Mouse (Mus musculus) retina, postnatal 1 day (tissue): ENCODE data around the gene Traf6.

Experiments
- DNase-seq: peaks from one replicate; pipeline ENCODE4 v3.0.0-alpha.2; 2012

Traf6 gene

DNA sequence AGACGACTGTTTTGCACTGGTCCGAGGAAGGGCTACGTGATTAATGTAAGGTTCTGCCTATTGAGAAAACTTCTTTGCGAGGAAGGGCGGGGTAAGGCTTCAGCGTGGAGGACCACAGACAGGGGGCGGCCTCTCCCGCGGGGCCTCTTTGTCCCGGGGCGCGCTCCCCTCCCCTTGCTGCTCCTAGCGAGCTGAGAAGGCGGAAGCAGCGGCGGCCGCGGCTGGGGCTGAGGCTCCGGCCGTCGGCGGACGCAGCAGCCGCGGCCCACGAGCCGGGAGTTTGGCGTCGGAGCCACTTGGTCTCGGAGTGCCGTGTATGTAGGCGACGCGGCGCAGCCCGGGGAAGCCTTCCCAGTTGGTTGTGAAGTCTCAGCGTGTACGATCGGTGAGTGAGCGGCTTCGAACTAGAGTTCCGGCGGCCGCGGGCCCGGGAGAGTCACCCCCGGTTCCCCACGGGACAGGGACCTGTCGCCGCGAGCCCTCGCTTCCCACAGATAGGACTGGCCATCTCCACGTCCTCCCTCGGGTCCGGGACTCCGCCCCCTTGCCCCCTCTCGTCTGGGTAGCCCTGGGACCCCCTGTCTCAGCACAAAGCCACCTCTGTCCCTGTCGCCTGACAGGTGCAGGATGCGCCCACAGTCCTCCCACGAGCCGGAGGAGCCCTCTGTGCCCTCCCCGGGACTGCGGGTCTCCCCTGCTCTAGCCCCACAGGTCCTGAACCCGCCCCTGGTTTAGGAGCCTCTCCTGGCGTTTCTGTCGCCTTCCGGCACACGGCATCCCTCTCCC lies at the start of gene Traf6:
Traf6 (plus strand) TSS at position 194 of the 786 bp plus-strand sequence.
- peak; percentile 93 for DNase-seq

DNA sequence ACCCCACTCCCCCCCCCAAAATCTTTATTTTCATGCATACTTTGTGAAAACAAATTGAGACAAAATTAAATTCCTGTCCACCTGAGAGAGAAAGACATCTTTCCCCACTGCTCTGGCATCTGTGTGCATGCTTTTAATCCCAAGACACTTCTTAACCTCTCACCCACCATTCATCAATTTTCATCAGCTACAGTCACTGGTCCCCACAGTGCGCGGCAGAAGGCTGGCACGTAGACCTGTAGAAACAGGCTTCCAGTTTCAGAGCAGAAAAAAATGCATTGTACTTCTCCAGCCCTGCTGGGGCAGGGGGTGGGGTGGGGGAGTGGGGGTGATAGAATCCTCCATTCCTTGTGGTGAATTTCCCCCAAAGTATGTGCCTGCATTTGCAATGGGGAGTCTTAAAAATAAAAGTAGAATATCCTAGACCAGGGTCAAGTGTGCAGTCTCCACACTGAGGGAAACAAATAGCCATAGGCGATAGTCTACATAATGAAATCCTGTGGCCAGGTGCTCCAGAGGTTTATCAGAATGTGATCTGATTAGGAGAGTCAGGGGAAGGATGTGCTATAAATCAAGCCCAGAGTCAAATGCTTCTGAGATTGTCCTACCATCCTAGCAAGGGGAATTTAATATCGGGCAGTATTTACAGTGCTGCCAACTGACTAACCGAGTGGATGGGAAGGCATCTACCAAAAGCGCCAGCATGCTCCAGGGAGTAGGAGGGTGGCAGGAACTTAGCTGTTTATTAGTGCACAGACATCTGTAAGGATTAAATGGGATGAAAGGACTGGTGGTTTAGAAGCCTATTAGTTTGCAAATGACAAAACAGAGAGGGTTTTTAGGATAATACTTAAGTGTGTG lies 39.0 kb upstream of the Traf6 start:
- DNase-seq: no peak

DNA sequence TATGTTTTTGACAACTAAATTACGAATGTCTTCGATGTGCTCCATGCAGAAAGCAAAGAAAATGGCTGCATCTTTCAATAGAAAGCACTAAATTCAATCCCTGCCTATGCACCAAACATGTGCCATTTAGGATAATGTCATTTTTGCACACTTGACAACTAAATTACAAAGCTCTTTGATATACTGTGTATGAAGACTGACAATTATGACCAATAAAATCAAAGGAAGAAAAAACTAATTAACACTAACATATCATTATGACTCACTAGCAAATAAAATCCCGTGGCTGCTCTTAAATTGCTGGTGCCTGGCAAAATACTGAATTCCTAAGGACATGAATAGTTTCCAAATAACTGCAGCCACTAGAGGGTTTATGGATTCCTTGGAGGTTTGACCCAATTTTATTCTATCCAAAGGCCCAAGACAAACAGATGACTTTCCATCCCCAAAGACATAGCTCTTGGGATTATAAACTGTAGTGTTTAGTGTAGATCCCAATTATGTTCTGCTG lies 38.3 kb upstream of the Traf6 start:
- DNase-seq: no peak

DNA sequence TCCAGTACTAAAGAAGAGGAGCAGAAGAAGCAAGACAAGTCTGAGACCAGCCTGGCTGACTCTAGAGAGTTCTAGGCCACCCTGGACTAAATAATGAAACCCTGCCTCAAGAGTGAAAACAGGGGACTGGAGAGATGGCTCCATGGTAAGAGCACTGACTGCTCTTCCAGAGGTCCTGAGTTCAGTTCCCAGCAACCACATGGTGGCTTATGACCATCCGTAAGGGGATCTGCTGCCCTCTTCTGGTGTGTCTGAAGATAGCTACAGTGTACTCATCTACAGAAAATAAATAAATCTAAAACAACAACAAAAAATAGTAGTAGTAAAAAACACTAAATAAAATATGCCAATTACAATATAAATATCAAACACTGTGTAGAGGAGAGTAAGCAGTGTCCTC lies 32.4 kb upstream of the Traf6 start:
- DNase-seq: no peak

DNA sequence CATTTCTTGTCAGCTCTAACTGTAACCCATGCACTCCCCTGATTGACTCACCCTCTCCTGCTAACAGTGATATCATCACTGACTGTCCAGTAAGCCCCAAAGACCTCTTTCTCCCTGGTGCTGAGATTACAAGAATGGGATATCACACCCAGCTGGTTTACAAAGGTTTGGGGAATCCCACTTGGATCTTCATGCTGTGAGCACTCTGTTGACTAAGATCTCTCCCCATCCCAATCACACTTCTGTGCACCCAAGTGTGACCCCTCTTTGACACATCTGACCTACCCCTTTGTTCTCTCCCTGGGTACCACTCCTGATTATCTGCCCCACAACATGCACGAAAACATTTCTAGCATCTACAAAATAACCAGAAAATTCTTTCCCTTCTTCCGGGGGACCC lies 29.9 kb upstream of the Traf6 start:
- DNase-seq: no peak

DNA sequence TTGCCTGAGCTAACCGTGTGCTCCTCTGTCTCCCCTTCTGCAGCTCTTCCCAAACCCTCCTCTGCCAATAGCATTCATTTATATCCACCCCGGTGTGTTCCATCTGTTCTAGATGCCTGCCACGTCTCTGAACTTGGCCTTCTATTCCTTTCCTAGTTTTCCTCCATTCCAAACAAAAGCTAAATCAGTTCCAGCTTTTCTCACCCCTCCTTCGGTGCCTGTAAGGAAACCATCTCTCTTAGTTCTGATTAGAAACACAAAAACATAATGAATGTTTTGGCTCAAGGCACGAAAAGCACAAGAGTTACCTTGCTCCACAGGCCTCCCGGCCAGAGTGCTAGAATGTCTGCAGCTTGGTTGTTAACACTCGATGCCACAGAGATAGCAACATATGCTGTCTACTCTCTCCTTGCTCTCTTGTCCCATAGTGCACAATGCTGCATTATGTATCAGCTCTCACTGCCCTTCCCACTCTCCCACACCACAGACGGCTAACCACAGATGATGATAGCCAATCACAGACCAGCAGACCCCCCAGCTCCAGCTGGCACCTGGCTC lies 29.0 kb upstream of the Traf6 start, which contains the start of the genes Rag1 and B230118H07Rik:
Rag1 (minus strand) TSS at position 388 of the 558 bp plus-strand sequence.
B230118H07Rik (minus strand) TSS at position 419 of the 558 bp plus-strand sequence.
- DNase-seq: peak; percentile 56

DNA sequence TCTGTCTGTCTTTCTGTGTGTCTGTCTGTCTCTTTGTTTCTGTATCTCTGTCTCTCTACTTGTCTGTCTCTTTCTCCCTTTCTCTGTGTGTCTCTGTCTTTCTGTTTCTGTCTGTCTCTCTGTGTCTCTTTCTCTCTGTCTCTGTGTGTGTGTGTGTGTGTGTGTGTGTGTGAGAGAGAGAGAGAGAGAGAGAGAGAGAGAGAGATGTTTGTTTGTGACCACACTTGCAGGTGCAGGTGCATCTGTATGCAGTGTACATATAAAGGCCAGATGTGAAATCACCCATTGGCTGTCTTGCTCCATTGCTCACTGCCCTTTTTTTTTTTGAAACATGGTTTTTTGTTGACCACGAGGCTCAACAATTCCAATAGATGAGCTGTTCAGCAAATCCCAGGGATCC lies 27.8 kb upstream of the Traf6 start:
- DNase-seq: no peak

DNA sequence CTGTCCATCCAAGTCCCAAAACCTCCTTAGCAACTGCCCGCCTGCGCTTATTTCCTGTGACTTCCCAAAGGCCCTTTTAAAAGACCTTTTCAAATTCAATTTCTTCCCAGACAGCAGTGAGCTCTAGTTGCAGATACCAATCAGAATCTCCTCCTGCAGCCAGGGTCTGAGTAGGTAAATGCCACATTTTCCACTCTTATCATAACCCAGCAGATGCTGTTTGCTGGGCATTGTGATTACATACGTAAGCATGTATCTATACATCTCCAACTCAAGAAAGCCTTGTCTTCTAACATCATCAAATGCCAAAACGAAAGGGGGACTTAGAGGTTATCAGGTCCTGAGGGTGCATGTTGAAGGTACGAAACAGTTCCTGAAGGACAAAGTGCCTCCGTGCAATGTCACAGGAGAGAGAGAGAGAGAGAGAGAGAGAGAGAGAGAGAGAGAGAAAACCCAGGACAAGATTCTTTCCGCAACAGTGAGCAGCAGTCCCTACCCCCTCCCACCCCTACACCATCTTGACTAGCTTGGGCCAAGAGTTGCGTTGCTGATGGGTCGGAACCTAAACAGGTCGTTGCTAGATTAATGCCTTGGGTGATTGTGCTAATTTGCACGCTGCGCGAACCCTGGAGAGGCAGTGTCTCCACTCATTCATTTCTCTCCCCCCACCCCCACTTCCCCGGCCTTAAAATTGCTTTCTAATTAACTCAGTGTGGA lies 25.9 kb upstream of the Traf6 start:
- peak; percentile 95 for DNase-seq

DNA sequence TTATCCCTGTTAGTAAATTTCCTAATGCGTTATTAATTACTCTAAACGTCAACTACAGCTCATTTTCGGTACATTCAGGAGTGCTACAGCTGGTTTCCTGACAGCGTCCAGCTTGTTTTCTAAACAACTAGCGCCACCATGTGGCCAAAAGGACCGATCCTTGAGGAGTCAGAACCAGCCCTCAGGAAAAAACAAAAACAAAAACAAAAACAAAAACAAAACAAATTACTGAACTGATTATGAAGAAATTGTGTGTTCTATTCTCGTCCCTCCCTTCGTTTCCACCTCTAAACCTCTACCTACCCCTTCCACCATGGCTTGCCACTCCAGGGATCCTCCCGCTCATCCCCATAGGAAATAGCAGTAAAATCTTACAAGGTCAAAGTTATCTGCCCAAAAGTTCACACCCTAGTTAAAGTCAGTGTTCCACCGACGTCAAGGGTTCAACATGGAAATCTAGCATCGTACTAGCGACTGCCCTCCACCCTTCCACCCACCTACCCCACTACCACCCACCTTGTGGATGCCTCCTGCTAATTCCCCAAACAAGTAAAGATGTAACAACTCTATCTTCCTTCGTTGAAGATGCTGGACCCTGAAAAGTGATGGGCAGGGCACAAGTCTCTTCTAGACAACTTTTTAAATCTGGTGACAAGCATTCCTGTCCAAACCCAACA lies 25.2 kb upstream of the Traf6 start:
- no peak for DNase-seq

DNA sequence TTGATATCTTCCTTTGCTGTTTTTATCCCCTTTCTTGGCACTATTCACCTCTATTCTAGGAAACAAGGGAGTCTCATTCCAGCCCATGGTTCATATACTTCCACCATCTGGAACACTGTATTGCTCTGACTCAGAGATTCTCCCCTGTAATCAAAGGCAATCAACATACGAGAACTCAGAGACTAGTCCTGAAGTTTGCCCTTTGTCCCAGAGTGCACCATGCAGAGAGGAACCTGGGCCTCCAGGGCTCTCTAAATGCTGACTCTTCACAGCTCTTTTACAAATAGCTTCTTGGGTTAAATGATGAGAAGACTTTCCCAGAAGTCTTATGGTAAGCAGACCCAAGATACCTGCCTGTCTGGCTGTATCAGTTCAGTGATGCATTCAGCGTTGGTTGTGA lies 17.7 kb upstream of the Traf6 start:
- DNase-seq: no peak

DNA sequence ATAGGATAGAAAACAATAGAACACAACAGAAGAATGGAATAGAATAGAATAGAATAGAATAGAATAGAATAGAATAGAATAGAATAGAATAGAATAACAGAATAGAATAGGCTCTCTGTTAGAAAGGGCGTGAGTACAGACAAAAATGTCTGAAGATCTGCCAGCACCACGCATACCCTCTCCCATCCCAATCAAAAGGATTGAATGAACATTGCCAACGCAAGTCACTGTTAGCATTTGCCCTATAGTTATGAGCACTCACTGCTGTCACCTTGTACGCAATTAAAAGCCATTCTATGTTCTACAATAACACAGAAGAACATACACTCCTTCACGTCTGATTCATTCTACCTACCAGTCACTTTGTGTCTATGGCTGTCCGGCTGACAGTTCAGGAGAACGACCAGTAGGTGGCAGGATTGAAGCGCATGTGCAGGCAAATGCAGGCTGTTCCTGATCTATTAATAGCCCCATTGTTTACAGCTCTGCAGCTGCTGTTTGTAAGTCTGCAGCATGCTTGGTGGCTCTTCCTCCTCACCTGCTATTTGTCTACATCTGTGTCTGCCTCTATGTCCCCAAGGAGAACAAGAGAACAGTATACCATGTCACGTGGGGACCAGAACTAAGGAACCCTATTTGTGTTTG lies 13.0 kb upstream of the Traf6 start:
- peak; percentile 94 for DNase-seq

DNA sequence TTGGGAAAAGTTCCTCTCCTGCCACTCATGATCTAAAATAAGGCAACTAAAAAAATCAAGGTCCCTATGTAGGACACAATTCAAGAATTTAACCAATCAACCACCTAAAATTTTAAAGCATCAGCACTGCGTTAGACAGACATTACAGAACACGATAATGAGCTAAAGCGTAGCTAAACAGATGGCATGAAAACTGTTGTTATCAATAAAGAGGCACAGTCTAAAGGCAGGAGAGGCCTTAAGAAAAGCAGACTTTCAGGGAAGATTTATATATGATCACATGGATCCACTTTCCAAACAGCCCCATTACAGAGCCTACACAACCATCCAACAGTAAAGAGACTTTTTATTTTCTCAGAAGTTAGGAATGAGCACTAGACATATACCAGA lies 12.5 kb upstream of the Traf6 start:
- no peak for DNase-seq

DNA sequence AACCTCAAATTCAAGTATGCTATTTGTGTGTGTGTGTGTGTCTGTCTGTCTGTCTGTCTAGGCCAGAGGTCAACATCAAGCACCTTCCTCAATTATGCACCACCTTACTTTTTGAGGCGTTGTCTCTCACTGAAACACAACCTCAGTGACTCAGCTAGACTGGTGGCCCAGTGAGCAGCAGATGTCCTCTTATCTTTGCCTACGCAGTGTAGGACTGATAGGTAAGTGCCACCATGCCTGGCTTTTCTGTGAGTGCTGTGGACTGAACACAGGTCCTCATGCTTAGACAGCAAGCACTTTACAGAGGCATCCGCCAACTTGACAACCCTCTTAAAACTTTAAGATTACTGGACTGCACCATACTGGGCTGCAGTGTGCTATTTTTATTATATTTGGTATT lies 9.5 kb upstream of the Traf6 start:
- DNase-seq: no peak

DNA sequence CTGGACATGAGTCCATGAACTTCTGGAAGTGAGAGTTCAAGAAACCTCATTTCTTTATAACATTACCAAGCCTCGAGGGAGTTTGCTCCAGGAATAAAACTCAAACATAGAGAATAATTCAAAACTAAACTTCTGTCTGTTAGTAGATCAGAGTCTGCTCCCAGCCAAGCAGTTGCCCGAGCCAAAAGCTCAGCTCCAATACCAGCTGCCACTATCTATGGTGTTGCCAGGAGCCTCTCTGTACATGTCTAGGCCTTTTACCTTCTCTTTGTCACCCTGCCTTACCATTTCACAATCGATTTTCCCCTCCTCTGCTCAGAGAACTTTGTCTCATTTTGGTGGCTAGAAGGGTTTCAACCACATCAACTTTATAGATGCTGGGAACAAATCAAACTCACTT lies 4.7 kb upstream of the Traf6 start:
- DNase-seq: no peak

DNA sequence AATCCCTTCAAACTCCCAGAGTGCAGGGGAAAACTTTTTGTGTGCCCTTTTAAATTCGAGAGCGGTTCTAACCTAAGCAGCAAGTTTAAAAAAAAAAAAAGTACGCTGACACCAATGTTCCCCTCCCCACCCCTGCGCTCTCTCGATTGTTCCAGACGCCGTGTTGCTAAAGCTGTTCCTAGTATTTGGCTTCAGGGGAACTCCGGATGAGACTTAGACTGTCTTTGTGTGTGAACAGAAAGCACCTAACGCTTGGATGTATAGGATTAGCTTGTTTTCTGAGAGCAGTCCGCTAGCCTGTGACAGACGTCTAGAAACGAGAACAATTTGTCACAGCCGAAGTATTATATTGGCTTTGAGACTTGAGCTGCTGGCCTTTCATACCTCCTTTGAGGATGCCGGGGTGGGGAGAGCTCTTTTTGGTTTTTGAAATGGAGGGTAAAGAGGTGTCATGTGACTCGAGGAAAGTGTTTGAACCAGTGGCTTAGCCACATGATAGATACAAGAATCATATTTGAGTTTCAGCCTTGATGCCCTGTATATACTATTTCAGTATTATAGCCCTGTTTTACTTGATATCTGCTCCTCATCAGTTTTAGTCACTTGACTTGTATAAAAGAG lies 1.0 kb downstream of the Traf6 start:
- DNase-seq: peak; percentile 37

DNA sequence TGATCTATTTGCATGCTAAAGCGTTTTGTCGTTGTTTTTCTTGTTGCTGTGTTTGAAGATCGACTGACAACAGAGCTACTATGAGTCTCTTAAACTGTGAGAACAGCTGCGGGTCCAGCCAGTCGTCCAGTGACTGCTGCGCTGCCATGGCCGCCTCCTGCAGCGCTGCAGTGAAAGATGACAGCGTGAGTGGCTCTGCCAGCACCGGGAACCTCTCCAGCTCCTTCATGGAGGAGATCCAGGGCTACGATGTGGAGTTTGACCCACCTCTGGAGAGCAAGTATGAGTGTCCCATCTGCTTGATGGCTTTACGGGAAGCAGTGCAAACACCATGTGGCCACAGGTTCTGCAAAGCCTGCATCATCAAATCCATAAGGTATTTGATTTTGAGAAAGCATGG lies 6.2 kb downstream of the Traf6 start:
- DNase-seq: no peak

DNA sequence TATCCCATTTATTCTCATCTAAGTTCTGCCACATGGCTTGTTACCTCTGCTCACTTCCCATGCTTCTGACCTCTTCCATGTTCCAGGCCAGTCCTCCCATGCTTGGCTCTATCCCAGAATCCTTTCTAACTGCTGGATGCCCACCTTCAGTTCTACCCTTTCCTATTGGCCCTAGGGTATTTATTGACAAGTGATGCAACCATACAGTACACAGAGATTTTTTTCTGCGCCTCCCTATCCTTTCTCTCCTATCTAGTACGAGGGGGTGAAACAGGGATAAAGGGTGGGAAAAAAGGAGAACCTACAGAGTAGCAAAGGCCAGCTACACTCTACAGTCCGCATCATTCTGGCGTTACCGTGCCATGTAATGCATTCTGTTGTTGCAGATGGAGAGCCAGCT lies 9.8 kb downstream of the Traf6 start:
- no peak for DNase-seq

DNA sequence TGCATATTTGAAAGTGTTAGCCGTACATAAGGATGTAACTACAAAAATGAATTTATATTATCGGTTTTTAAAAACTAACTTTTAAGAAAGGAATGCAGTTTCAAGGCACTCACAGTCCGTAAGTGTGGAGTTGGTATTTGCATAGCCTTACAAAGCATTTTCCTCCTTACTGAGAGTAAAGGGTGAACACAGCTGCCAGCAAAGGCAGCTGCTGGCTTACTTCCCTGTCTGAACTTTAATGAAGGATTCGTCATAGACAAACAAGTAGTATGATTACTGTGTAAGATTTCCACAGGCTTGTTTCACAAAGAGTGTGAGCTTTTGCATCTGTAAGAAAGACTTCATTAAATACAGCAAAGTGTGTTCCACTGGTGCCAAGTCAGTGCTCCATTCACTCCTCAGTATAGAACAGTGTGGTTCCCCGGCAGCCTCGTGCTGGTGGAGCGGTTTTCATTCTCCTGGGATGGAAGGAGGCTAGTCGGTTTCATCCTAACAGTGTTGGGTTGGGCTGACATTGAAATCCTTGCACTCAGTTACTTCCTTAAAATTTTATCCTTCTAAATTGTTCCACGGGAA lies 12.1 kb downstream of the Traf6 start:
- no peak for DNase-seq

DNA sequence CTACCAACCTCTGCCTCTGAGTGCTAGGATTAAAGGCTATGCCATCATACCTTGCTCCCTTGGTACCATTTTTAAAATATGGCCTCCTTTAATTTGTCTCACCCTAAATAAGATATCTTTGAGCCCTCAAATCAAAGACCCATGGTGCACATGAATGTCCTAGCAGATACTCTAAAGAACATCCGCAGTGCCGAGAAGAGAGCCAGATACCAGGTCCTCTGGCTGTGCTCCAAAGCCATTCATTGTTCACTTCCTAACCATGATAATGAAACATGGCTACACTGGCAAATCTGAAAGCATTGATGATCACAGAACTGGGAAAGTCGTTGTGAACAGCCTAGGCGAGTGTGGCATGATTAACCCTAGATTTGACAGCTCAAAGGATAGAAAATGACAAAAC lies 14.8 kb downstream of the Traf6 start:
- no peak for DNase-seq

DNA sequence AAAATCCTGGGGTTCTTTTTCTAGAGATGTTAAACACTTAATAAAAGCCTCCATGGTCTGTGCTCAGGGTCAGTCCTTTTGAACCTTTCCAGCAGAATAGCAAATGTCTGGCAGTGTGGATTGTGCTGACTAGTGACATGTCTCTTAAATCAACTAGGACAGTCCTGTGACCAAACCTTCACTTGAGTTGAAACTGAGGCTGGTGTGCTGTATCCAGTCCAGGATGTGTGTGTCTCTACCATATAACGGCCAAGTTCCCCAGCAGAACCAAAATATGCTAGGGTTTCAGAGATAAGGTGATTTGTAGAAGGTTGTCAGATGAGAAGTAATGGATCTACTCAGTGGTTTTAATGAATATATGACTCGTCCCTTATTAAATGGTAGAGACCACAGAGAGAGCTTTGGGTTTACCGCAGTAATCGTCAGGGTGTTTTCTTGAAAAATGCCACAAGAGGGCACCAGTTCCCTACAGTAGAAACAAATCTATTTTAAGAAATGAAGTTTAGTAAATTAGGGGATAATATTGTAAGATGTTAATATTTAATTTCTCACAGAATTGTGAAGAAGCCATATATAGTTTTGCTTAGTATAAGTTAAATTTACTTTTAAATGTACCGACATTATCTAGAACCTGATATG lies 15.5 kb downstream of the Traf6 start:
- DNase-seq: peak; percentile 47
